7 mouse cellular contexts compared by ENCODE assay signal in the genomic region with DNA sequence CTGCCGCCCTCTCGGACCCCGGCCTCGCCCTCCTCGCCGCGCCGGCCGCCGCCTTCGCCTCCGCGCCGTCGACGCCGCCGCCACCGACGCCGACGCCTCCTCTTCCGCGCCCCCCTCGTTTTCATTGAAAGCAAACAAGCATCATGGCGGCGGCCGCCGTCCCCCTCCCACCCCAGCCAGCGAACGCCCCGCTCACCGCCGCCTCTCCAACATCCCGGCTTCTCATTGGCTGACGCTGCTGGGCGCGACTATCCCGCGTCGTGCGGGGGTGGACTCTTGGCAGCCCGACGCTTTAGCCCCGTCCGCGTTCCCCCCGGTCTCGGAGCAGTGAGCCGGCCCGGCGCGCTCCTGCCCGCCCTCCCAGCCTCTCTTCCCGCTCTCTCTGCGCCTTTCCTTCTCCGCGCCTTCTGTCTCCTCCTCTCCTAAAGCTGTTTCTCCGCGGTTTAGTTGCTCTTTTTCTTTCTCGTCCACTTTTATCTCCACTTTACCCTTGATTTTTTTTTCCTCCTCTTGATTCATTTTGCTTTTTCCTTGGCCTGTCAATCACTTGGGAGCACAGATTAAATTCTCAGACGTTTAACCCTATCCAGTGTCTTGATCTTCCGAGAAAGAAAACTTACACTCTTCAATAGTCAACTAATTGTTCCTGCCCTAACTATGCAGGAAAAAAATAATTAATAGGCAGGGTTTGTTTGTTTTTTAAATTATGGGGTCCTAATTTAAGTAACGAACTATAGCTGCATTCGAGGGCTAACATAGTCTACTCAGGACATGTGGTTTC. TPM values are rescaled to one million over a fixed set of nuclear protein-coding genes. Genes with fewer than 3 reads are reported as not detected.
DNase-seq lines count a peak whose midpoint lies in the region; ATAC-seq and TF ChIP-seq lines count a peak whose summit lies in the region.

A gene (minus strand): TSS at position 169 of the 781 bp plus-strand sequence.

- no peaks in the 10 kb centered on the region for H3K9me3 ChIP-seq in embryonic facial prominence, embryonic 10.5 days
- no peaks in the 10 kb centered on the region for H3K9me3 ChIP-seq in intestine, postnatal 0 days (ENCODE audit: control insufficient read depth)
- H3K9me3 ChIP-seq in midbrain, embryonic 12.5 days = no peaks in the 10 kb centered on the region

- peak; percentile 99 for DNase-seq in adrenal gland, postnatal 10 days
- DNase-seq in embryonic facial prominence, embryonic 10.5 days (ENCODE audit: low spot score) = peak; percentile 100
- peak; percentile 47 for DNase-seq in gonadal fat pad, adult 2 months (ENCODE audit: low read depth)
- DNase-seq in left cerebral cortex, postnatal 4 days = peak; percentile 98

- TF ChIP-seq POLR2A in small intestine, adult 2 months (IDR thresholded peaks at IDR 0.05; ENCODE audit: low read depth, low read length) = peak; percentile 54

- H3K27me3 ChIP-seq in embryonic facial prominence, embryonic 10.5 days (replicated peaks; ENCODE audit: low read depth, poor library complexity, severe bottlenecking) = no peaks in the 10 kb centered on the region
- no peaks in the 10 kb centered on the region for H3K27me3 ChIP-seq in intestine, postnatal 0 days (replicated peaks; ENCODE audit: control insufficient read depth, insufficient read depth, low read length)
- no peaks in the 10 kb centered on the region for H3K27me3 ChIP-seq in midbrain, embryonic 12.5 days
- H3K27me3 ChIP-seq in small intestine, adult 2 months (ENCODE audit: control insufficient read depth, insufficient read depth, low read length) = no peaks in the 10 kb centered on the region

- WGBS in embryonic facial prominence, embryonic 10.5 days = 1% methylated on average over 65 of the region's 65 CpGs
- under 1% methylated on average over 63 of the region's 65 CpGs for WGBS in intestine, postnatal 0 days
- WGBS in midbrain, embryonic 12.5 days = 1% methylated on average over 64 of the region's 65 CpGs
- 1% methylated on average over 64 of the region's 65 CpGs for WGBS in small intestine, adult 2 months

- H3K4me1 ChIP-seq in embryonic facial prominence, embryonic 10.5 days = peaks cover 35% of the 10 kb centered on the region
- peaks cover 4% of the 10 kb centered on the region; the same call in 1 of the 2 replicates for H3K4me1 ChIP-seq in intestine, postnatal 0 days (replicated peaks; ENCODE audit: control insufficient read depth, insufficient read depth, low read length)
- peaks cover 37% of the 10 kb centered on the region for H3K4me1 ChIP-seq in midbrain, embryonic 12.5 days
- H3K4me1 ChIP-seq in small intestine, adult 2 months (ENCODE audit: control insufficient read depth, insufficient read depth, insufficient read length, low read length) = peaks cover 6% of the 10 kb centered on the region; the same call in 1 of the 2 replicates

- peak within 1 kb of the TSS; percentile 99 for H3K4me3 ChIP-seq in embryonic facial prominence, embryonic 10.5 days
- H3K4me3 ChIP-seq in intestine, postnatal 0 days (ENCODE audit: low read depth, low read length) = peak within 1 kb of the TSS; percentile 96
- peak within 1 kb of the TSS; percentile 97 for H3K4me3 ChIP-seq in midbrain, embryonic 12.5 days
- H3K4me3 ChIP-seq in small intestine, adult 2 months (ENCODE audit: low read depth, low read length) = peak within 1 kb of the TSS; percentile 93

- H3K4me2 ChIP-seq in intestine, postnatal 0 days (replicated peaks; ENCODE audit: low read depth) = peak within 1 kb of the TSS; percentile 76
- H3K4me2 ChIP-seq in midbrain, embryonic 12.5 days (replicated peaks) = peak within 1 kb of the TSS; percentile 72

- H3K27ac ChIP-seq in embryonic facial prominence, embryonic 10.5 days (replicated peaks) = peak within 1 kb of the TSS; percentile 100
- H3K27ac ChIP-seq in intestine, postnatal 0 days (ENCODE audit: low read depth, low read length) = peak within 1 kb of the TSS; percentile 96
- H3K27ac ChIP-seq in midbrain, embryonic 12.5 days (replicated peaks) = peak within 1 kb of the TSS; percentile 96
- peak within 1 kb of the TSS; percentile 78 for H3K27ac ChIP-seq in small intestine, adult 2 months (ENCODE audit: insufficient read depth, low read depth, low read length)

- intact Hi-C loops in left cerebral cortex, postnatal 4 days (cut with DNase I) = no loop called here

- peaks cover 29% of the 10 kb centered on the region for H3K36me3 ChIP-seq in embryonic facial prominence, embryonic 10.5 days (replicated peaks)
- no peaks in the 10 kb centered on the region; the same call in 1 of the 2 replicates for H3K36me3 ChIP-seq in intestine, postnatal 0 days (ENCODE audit: control insufficient read depth, insufficient read depth)
- no peaks in the 10 kb centered on the region for H3K36me3 ChIP-seq in midbrain, embryonic 12.5 days
- H3K36me3 ChIP-seq in small intestine, adult 2 months (ENCODE audit: control insufficient read depth, insufficient read depth, low read length) = no peaks in the 10 kb centered on the region

- H3K9ac ChIP-seq in intestine, postnatal 0 days (ENCODE audit: low read depth, low read length) = peak within 1 kb of the TSS; percentile 98
- H3K9ac ChIP-seq in midbrain, embryonic 12.5 days (replicated peaks) = peak within 1 kb of the TSS; percentile 98

- TF ChIP-seq CTCF in intestine, postnatal 0 days (IDR thresholded peaks at IDR 0.05; ENCODE audit: low read depth) = no peak
- TF ChIP-seq CTCF in small intestine, adult 2 months (IDR thresholded peaks at IDR 0.05; ENCODE audit: extremely low read depth, insufficient read length, insufficient replicate concordance, low read depth, low read length) = no peak

- ATAC-seq in intestine, postnatal 0 days = peak; percentile 98
- peak; percentile 97 for ATAC-seq in midbrain, embryonic 12.5 days (ENCODE audit: low FRiP score, low read depth)

RNA-seq across cellular contexts. Expression of the gene that starts here (rescaled TPM):
- total RNA-seq in adrenal gland, postnatal 10 days (2021) = 10 to 100 TPM; 51.1 to 61.2 TPM
- polyA plus RNA-seq in embryonic facial prominence, embryonic 10.5 days (2016; fragmentation: Nextera tagmentation; extraction: Ambion mirVana) = 60.7 and 61.7 TPM in 2 replicates
- polyA plus RNA-seq in gonadal fat pad, adult 2 months (2012; rRNA removed) = 13.6 and 17.0 TPM in 2 replicates
- 27.2 and 31.3 TPM in 2 replicates for polyA plus RNA-seq in intestine, postnatal 0 days (2015; fragmentation: Nextera tagmentation; extraction: Ambion mirVana)
- 10 to 100 TPM; 86.2 to 89.2 TPM for total RNA-seq in left cerebral cortex, postnatal 4 days (2021)
- 93.4 and 99.8 TPM in 2 replicates for polyA plus RNA-seq in midbrain, embryonic 12.5 days (2016; fragmentation: Nextera tagmentation; extraction: Ambion mirVana)
- polyA plus RNA-seq in small intestine, adult 2 months (2012; rRNA removed) = 2.7 and 5.1 TPM in 2 replicates

Comparison
In these comparisons a context has a peak if more than half of its experiments do, and no peak if none do; other contexts are left out.
1. Peak in every context shown above with its lines: DNase-seq, ATAC-seq, H3K4me3 ChIP-seq and H3K27ac ChIP-seq.
2. DNase-seq: peak in every context shown above with its lines; median percentile 100 in embryonic facial prominence, embryonic 10.5 days; 99 in adrenal gland, postnatal 10 days; 98 in left cerebral cortex, postnatal 4 days; 47 in gonadal fat pad, adult 2 months.